ENCODE assay signal across 8 mouse cellular contexts in genomic region chr6:118011616-118012316, GRCm38 (mm10). TPM values are rescaled to one million over a fixed set of nuclear protein-coding genes. Genes with fewer than 3 reads are reported as not detected.
DNase-seq lines count a peak whose midpoint lies in the region; ATAC-seq and TF ChIP-seq lines count a peak whose summit lies in the region.

No protein-coding gene starts in this region.

- DNase-seq in heart, adult 18-20 months = no peak
- peak; percentile 75 to 78 for DNase-seq in cerebellum, adult 2 months
- peak; percentile 52 to 65 for DNase-seq in frontal cortex, postnatal 36 days (ENCODE audit: low spot score in 2 of 2)
- DNase-seq in kidney, postnatal 25 days = no peak
- DNase-seq in adipocyte (ENCODE audit: low spot score) = no peak

- H3K4me3 ChIP-seq in heart, embryonic 11.5 days (ENCODE audit: low read depth, low read length) = peak overlapping the region; percentile 51
- H3K4me3 ChIP-seq in cerebellum, adult 2 months (replicated peaks; ENCODE audit: insufficient read depth, low read depth, low read length) = peak overlapping the region; percentile 91
- peak overlapping the region; percentile 44 for H3K4me3 ChIP-seq in limb, embryonic 12.5 days (replicated peaks)
- peak overlapping the region; percentile 51 for H3K4me3 ChIP-seq in neural tube, embryonic 13.5 days

- H3K36me3 ChIP-seq in heart, embryonic 11.5 days (ENCODE audit: control insufficient read depth, insufficient read depth, low read length) = no peaks in the 10 kb centered on the region
- H3K36me3 ChIP-seq in limb, embryonic 12.5 days = no peaks in the 10 kb centered on the region
- no peaks in the 10 kb centered on the region for H3K36me3 ChIP-seq in neural tube, embryonic 13.5 days

- no peak for TF ChIP-seq POLR2A in cerebellum, adult 2 months (IDR thresholded peaks at IDR 0.05; ENCODE audit: borderline replicate concordance, insufficient read depth, low read length)

- no peaks in the 10 kb centered on the region for H3K9me3 ChIP-seq in heart, embryonic 11.5 days (replicated peaks; ENCODE audit: control insufficient read depth, low read length)
- H3K9me3 ChIP-seq in limb, embryonic 12.5 days = no peaks in the 10 kb centered on the region
- H3K9me3 ChIP-seq in neural tube, embryonic 13.5 days = no peaks in the 10 kb centered on the region

- H3K27me3 ChIP-seq in heart, embryonic 11.5 days (ENCODE audit: control insufficient read depth, insufficient read depth, low read length) = peaks cover 50% of the 10 kb centered on the region
- H3K27me3 ChIP-seq in cerebellum, adult 2 months (ENCODE audit: control insufficient read depth, insufficient read depth, low read length) = no peaks in the 10 kb centered on the region
- H3K27me3 ChIP-seq in limb, embryonic 12.5 days = peaks cover 79% of the 10 kb centered on the region
- peaks cover 52% of the 10 kb centered on the region for H3K27me3 ChIP-seq in neural tube, embryonic 13.5 days

- peak overlapping the region; percentile 10; the same call in 1 of the 2 replicates for H3K9ac ChIP-seq in heart, embryonic 11.5 days (ENCODE audit: low read depth, low read length)
- no peak overlapping the region; the same call in none of the 2 replicates for H3K9ac ChIP-seq in limb, embryonic 12.5 days (replicated peaks)
- H3K9ac ChIP-seq in neural tube, embryonic 13.5 days = peak overlapping the region; percentile 67

- no peak for TF ChIP-seq CTCF in cerebellum, adult 2 months (IDR thresholded peaks at IDR 0.05; ENCODE audit: borderline replicate concordance, insufficient read depth, low read depth, low read length)

- no peak for ATAC-seq in heart, embryonic 11.5 days (replicated peaks; ENCODE audit: insufficient number of reproducible peaks, low FRiP score, low TSS enrichment)
- ATAC-seq in limb, embryonic 12.5 days (ENCODE audit: insufficient number of reproducible peaks, insufficient read depth, low FRiP score, low TSS enrichment, low read depth) = no peak
- peak; percentile 59 for ATAC-seq in neural tube, embryonic 13.5 days (ENCODE audit: low read depth)

- peak overlapping the region; percentile 90 for H3K4me2 ChIP-seq in heart, embryonic 11.5 days
- H3K4me2 ChIP-seq in limb, embryonic 12.5 days = peak overlapping the region; percentile 71
- peak overlapping the region; percentile 78 for H3K4me2 ChIP-seq in neural tube, embryonic 13.5 days

- H3K4me1 ChIP-seq in heart, embryonic 11.5 days (ENCODE audit: control insufficient read depth, insufficient read depth, low read length) = peaks cover 3% of the 10 kb centered on the region; the same call in 1 of the 2 replicates
- H3K4me1 ChIP-seq in cerebellum, adult 2 months (ENCODE audit: control insufficient read depth, insufficient read depth, low read length) = peaks cover 41% of the 10 kb centered on the region
- H3K4me1 ChIP-seq in limb, embryonic 12.5 days (replicated peaks) = peaks cover 4% of the 10 kb centered on the region
- peaks cover 21% of the 10 kb centered on the region for H3K4me1 ChIP-seq in neural tube, embryonic 13.5 days (replicated peaks)

- 12% methylated on average over 31 of the region's 38 CpGs for WGBS in heart, embryonic 11.5 days (ENCODE audit: insufficient replicate concordance)
- under 1% methylated on average over 38 of the region's 38 CpGs for WGBS in cerebellum, adult 2 months
- WGBS in limb, embryonic 12.5 days = 19% methylated on average over 25 of the region's 38 CpGs
- WGBS in neural tube, embryonic 13.5 days = 11% methylated on average over 37 of the region's 38 CpGs

- no peak overlapping the region for H3K27ac ChIP-seq in heart, embryonic 11.5 days (ENCODE audit: low read depth, low read length)
- H3K27ac ChIP-seq in cerebellum, adult 2 months (ENCODE audit: insufficient read depth, low read length) = peak overlapping the region; percentile 95
- H3K27ac ChIP-seq in limb, embryonic 12.5 days = no peak overlapping the region
- H3K27ac ChIP-seq in neural tube, embryonic 13.5 days (replicated peaks) = no peak overlapping the region

RNA-seq across cellular contexts. Expression of gene Rasgef1a, which starts 0.5 kb away (rescaled TPM):
- polyA plus RNA-seq in heart, embryonic 11.5 days (2014; fragmentation: Nextera tagmentation; extraction: Ambion mirVana) = 0.30 and 0.49 TPM in 2 replicates
- under 1 TPM; 0.20 to 0.23 TPM for total RNA-seq in heart, adult 18-20 months (2021)
- polyA plus RNA-seq in cerebellum, adult 2 months (2012; rRNA removed) = 59.8 and 66.0 TPM in 2 replicates
- 0.13 TPM in 1 of 2 replicates, not detected in the other for polyA plus RNA-seq in limb, embryonic 12.5 days (2016; fragmentation: Nextera tagmentation; extraction: Ambion mirVana)
- 0.80 and 0.88 TPM in 2 replicates for polyA plus RNA-seq in neural tube, embryonic 13.5 days (2015; fragmentation: Nextera tagmentation; extraction: Ambion mirVana)

Comparison
In these comparisons a context has a peak if more than half of its experiments do, and no peak if none do; other contexts are left out.
1. DNase-seq: peak in cerebellum, adult 2 months (2 of 2) and frontal cortex, postnatal 36 days (2 of 2); none in heart, adult 18-20 months (0 of 2), kidney, postnatal 25 days (0 of 2) and adipocyte (single experiment).
2. RNA of gene Rasgef1a, which starts 0.5 kb away (polyA plus RNA-seq): 59.8 to 66.0 TPM in cerebellum, adult 2 months; 0.80 to 0.88 TPM in neural tube, embryonic 13.5 days, 0.30 to 0.49 TPM in heart, embryonic 11.5 days and 0.13 TPM in limb, embryonic 12.5 days; every median in the first group is over 10 times any median in the second.
3. Peak in every context shown above with its lines, with median percentiles within 50 percentile points of each other: H3K4me2 ChIP-seq and H3K4me3 ChIP-seq.